Mouse (Mus musculus) lung, postnatal 0 days (tissue): ENCODE measurements around the gene Dop1b.

Source experiments
- CTCF ChIP-seq: IDR thresholded peaks from 2 replicates; pipeline ENCODE4 v1.5.1; 2016; ENCODE audit warnings: antibody characterized with exemption, mild to moderate bottlenecking
- EP300 ChIP-seq: IDR thresholded peaks from 2 replicates; pipeline ENCODE4 v1.6.1; 2016; ENCODE audit warnings: antibody characterized with exemption, mild to moderate bottlenecking, control low read depth

DNA sequence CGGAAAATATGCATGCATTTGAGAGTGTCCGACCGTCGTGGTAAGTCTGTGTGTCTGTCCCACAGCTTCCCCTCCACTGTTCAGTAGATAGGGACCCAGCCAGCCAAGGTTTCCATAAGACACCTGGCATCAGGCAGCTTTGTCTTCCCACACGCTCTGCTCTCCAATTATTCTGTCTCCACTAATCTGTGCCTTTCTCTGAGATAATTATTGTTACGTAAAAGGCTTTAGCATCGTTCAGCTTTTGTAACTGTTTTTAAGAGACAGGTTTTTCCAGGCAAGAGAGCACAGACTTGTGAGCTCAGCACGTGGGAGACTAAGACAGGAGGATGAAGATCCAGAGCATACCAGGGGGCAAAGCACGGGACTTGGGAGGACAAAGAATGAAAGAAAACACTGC, 32.5 kb upstream of the Dop1b start:
- TF ChIP-seq EP300 (no peak), CTCF (no peak)
